Mouse (Mus musculus): ENCODE measurements around the gene Cct4. TPM values are rescaled to one million over a fixed set of nuclear protein-coding genes. Genes with fewer than 3 reads are reported as not detected.
A peak's percentile ranks its signal among the peaks of the same experiment; 100 is the strongest.

Cct4 gene
- 840 and 1,074 TPM in 2 replicates for polyA plus RNA-seq (2012)

GRCm38 (mm10) chr11:22990393-22991126, at the start of gene Cct4:
Cct4 (plus strand) TSS chr11:22990519.
- TF ChIP-seq GATA1 (IDR thresholded peaks at IDR 0.05; ENCODE audit: low read length): no peak

- TF ChIP-seq GATA1 (IDR thresholded peaks at IDR 0.05; ENCODE audit: low read length): no peak
Measured at GRCm38 (mm10) chr11:22949101-22949500, 41.2 kb upstream of the Cct4 start.

- TF ChIP-seq GATA1 (IDR thresholded peaks at IDR 0.05; ENCODE audit: low read length): no peak
Measured at GRCm38 (mm10) chr11:22950131-22950530, 40.2 kb upstream of the Cct4 start.

GRCm38 (mm10) chr11:22952668-22953067, 37.7 kb upstream of the Cct4 start:
- no peak for TF ChIP-seq GATA1 (IDR thresholded peaks at IDR 0.05; ENCODE audit: low read length)

GRCm38 (mm10) chr11:22956346-22956745, 34.0 kb upstream of the Cct4 start:
- TF ChIP-seq GATA1 (IDR thresholded peaks at IDR 0.05; ENCODE audit: low read length): no peak

- no peak for TF ChIP-seq GATA1 (IDR thresholded peaks at IDR 0.05; ENCODE audit: low read length)
Measured at GRCm38 (mm10) chr11:22956830-22957229, 33.5 kb upstream of the Cct4 start.

- TF ChIP-seq GATA1 (IDR thresholded peaks at IDR 0.05; ENCODE audit: low read length): no peak
Measured at GRCm38 (mm10) chr11:22957791-22958374, 32.4 kb upstream of the Cct4 start.

GRCm38 (mm10) chr11:22962101-22962500, 28.2 kb upstream of the Cct4 start:
- no peak for TF ChIP-seq GATA1 (IDR thresholded peaks at IDR 0.05; ENCODE audit: low read length)

GRCm38 (mm10) chr11:22964401-22964800, 25.9 kb upstream of the Cct4 start:
- no peak for TF ChIP-seq GATA1 (IDR thresholded peaks at IDR 0.05; ENCODE audit: low read length)

- TF ChIP-seq GATA1 (IDR thresholded peaks at IDR 0.05; ENCODE audit: low read length): no peak
Measured at GRCm38 (mm10) chr11:22965503-22965902, 24.8 kb upstream of the Cct4 start.

- no peak for TF ChIP-seq GATA1 (IDR thresholded peaks at IDR 0.05; ENCODE audit: low read length)
Measured at GRCm38 (mm10) chr11:22969486-22969885, 20.8 kb upstream of the Cct4 start.

GRCm38 (mm10) chr11:22970546-22970945, 19.8 kb upstream of the Cct4 start:
- TF ChIP-seq GATA1 (IDR thresholded peaks at IDR 0.05; ENCODE audit: low read length): no peak

- TF ChIP-seq GATA1 (IDR thresholded peaks at IDR 0.05; ENCODE audit: low read length): peak; percentile 98
Measured at GRCm38 (mm10) chr11:22971835-22972709, 18.2 kb upstream of the Cct4 start, which contains the start of gene Zrsr1. Zrsr1 (plus strand) TSS chr11:22972005.

GRCm38 (mm10) chr11:22972746-22973526, 17.4 kb upstream of the Cct4 start:
- no peak for TF ChIP-seq GATA1 (IDR thresholded peaks at IDR 0.05; ENCODE audit: low read length)

GRCm38 (mm10) chr11:22973599-22973998, 16.7 kb upstream of the Cct4 start:
- TF ChIP-seq GATA1 (IDR thresholded peaks at IDR 0.05; ENCODE audit: low read length): no peak

Data from G1E-ER4 (cell line).